Mouse (Mus musculus) heart, postnatal 25 days (tissue): ENCODE results near the gene Gpc2. TPM values are rescaled to one million over a fixed set of nuclear protein-coding genes. Genes with fewer than 3 reads are reported as not detected.

Source experiments
- DNase-seq: peaks from one replicate; pipeline ENCODE4 v3.0.0; 2022; ENCODE audit warnings: low spot score
- intact Hi-C: fragments of 180-260 bp; cut with DNase I; formaldehyde crosslinking; loops from one replicate; pipeline ENCODE4 v1.15.1; 2025
- total RNA-seq, 2 experiments: library from RNA; stranded (reverse); gene quantifications; 2 replicates each; pipeline ENCODE4 v1.2.3; 2021

Gpc2 gene
- under 1 TPM; 0.08 to 0.18 TPM for total RNA-seq

GRCm38 (mm10) chr5:138279585-138280424 is at the start of gene Gpc2, which contains the start of the genes Gm43720 and Stag3:
TSS of gene Gpc2 (minus strand) at chr5:138280005.
TSS of gene Gm43720 (minus strand) at chr5:138279958.
TSS of gene Stag3 (plus strand) at chr5:138280240.
- intact Hi-C loops: no loop called here
- DNase-seq: peak; percentile 74

GRCm38 (mm10) chr5:138312795-138313194 is 33.0 kb upstream of the Gpc2 start:
- intact Hi-C loops: no loop called here
- DNase-seq: no peak

DNA sequence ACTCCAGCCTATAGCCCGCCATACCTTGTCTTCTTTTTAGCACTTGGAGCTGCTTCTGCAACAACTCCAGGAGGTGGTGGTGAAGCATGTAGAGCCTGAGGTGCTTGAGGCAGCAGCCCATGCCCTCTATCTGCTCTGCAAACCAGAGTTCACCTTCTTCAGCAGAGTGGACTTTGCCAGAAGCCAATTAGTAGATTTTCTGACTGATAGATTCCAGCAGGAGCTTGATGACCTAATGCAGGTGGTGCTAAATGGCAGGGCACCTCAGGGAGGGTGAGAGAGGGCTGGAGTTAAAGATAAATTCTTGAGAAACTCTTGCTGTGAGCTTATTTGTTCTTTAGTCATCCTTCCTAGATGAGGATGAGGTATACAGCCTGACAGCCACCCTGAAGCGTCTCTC is 19.8 kb upstream of the Gpc2 start:
- DNase-seq: no peak
- intact Hi-C loops: no loop called here

GRCm38 (mm10) chr5:138294158-138294557 is 14.4 kb upstream of the Gpc2 start:
- no peak for DNase-seq
- intact Hi-C loops: no loop called here

DNA sequence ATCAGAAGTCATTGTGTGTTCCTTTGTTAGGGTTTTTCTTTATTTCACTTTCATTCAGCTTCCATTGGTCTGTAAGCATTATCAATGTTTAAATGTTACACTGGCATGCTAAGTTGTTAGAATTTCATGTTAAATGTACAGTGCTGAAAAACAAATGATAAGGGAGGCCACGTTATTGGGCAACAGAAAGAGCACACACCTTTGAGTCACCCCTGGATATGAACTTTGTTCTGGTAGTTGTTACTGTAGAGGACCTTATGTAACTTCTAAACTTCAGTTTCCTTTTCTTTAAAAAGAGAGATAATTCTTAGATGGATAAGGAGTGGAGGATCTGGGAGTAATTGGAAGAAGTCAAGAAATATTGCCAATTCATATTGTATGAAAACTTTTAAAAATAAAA is 11.8 kb upstream of the Gpc2 start:
- no peak for DNase-seq
- intact Hi-C loops: no loop called here

DNA sequence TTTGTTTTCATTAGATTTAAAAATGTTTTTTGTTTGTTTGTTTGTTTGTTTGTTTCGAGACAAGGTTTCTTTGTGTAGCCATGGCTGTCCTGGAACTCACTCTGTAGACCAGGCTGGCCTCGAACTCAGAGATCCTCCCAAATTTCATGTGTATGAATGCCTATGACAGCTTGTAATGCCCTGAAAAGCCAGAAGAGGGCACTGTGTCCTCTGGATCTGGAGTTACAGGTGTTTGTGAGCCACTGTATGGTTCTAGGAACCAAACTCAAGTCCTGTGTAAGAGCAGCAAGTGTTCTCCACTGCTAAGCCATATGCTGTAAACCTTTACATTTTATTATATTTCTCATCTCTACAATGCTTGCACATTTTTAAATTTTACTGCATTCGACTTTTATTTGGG is 8.1 kb upstream of the Gpc2 start:
- intact Hi-C loops: no loop called here
- DNase-seq: no peak

- intact Hi-C loops: no loop called here
- DNase-seq: no peak
These were observed 3.7 kb upstream of the Gpc2 start for GRCm38 (mm10) chr5:138283540-138283939.

- no peak for DNase-seq
- intact Hi-C loops: no loop called here
These were observed 2.0 kb upstream of the Gpc2 start for GRCm38 (mm10) chr5:138281798-138282197.

DNA sequence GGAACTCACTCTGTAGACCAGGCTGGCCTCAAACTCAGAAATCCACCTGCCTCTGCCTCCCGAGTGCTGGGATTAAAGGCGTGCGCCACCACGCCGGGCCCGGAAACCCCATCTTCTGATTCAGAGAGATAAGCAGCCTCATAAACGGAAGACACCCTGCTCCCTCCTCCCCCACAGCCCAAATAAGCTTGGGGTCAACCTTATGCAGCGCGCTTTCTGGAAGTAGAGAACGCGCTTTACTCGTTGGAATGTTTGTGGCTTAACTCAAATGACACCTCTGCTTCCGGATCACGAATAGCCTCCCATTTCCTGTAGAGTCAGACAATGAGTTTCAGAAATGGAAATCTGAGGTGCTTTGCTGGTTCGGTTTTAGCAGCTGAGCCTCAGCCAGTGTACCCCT is 1.0 kb upstream of the Gpc2 start:
- intact Hi-C loops: no loop called here
- DNase-seq: no peak

GRCm38 (mm10) chr5:138280425-138280768 is 592 bp upstream of the Gpc2 start:
- DNase-seq: no peak
- intact Hi-C loops: no loop called here

GRCm38 (mm10) chr5:138277994-138278393 is 1.8 kb downstream of the Gpc2 start:
- intact Hi-C loops: no loop called here
- no peak for DNase-seq

DNA sequence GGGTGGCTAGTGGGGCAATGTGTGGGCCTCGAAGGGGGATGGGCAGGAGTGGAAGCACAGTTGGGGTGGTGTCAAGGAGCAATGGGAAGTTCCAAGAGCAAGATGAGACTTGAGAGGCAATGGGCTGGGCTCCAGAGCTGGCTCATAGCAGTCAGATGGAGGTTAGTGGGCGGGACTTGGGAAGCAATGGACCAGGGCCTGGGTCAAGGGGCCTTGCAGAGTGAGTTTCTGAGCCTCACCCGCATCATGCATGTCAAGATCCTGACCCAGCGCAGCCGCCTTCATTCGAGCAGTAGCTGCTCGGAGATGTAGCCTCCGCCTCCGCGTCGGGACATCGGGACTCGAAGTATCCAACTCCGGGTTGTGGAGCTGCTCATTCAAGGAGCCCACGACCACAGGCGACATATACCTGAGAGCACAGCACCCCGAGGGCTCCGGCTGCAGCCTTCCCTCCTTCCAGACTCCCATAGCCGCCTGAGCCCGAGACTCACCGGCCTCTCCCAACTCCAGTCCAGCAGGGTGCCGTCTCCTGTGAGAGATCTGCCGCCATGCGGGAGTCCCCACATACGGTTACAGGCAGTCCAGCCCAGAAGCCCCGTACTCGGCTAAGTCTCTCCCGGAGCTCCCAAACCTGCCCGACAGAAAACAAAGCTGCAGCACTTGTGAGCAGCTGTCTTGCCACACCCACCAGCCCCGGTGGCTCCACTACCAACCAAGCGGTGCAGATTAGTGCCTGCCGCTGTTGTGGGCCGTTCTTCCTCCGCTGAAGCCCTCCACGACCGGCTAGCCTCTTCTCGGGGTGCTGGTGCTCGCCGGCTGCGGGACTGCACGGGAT is 4.4 kb downstream of the Gpc2 start:
- intact Hi-C loops: no loop called here
- DNase-seq: no peak

- no peak for DNase-seq
- intact Hi-C loops: no loop called here
These were observed 5.6 kb downstream of the Gpc2 start for GRCm38 (mm10) chr5:138274186-138274585.

GRCm38 (mm10) chr5:138272409-138272923 is 7.3 kb downstream of the Gpc2 start, which contains the start of gene Gal3st4:
TSS of gene Gal3st4 (minus strand) at chr5:138272840.
- intact Hi-C loops: no loop called here
- no peak for DNase-seq

DNA sequence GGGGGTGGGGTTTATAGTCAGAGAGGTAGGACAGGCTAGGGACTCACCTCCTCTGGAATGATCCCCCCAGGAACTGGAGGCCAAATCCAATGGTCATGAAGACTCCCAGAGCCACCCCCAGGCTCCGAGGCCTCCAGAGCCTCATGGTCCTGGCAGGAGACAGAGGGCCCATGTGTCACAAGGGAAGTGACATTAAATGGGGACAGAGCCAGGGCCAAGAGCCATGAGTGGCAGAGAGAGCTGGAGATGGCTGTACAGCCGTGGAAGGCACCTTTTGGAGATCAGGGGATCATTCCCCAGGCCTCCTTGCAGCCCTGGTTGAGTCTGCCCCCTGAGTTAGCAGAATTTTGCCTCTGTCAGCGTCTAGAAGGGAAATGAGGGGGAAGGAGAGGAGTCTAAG is 8.6 kb downstream of the Gpc2 start:
- no peak for DNase-seq
- intact Hi-C loops: no loop called here

- intact Hi-C loops: no loop called here
- no peak for DNase-seq
These were observed 10.8 kb downstream of the Gpc2 start for GRCm38 (mm10) chr5:138268980-138269379.

GRCm38 (mm10) chr5:138267114-138267513 is 12.7 kb downstream of the Gpc2 start:
- intact Hi-C loops: no loop called here
- DNase-seq: no peak

GRCm38 (mm10) chr5:138265712-138266111 is 14.1 kb downstream of the Gpc2 start:
- DNase-seq: no peak
- intact Hi-C loops: no loop called here

DNA sequence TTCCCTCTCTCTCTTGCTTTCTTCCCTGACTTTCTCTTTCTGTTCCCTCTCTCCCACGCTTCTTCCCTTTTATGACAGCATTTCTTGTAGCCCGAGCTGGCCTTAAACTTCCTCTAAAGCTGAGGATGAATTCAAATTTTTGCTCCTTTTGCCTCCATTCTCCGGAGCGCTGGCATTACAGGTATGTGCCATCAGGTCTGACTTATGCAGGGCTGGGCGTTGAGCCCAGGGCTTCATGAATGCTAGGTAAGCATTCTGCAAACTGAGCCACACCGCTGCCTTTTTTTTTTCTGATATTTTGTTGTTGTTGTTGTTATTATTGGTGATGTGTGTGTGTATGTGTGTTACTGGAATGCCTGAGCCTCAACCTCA is 15.6 kb downstream of the Gpc2 start:
- no peak for DNase-seq
- intact Hi-C loops: no loop called here

- peak; percentile 81 for DNase-seq
- intact Hi-C loops: no loop called here
These were observed 16.3 kb downstream of the Gpc2 start, which contains the start of gene BC037034 for GRCm38 (mm10) chr5:138263260-138264206. TSS of gene BC037034 (minus strand) at chr5:138264033.
